Mouse (Mus musculus) T-cell, adult 2 months (primary cell): ENCODE results near the gene Zfp280d.

Source experiments
- DNase-seq: peaks from one replicate; pipeline ENCODE4 v3.0.0; 2022; ENCODE audit warnings: low spot score

Gene Zfp280d

GRCm38 (mm10) chr9:72274677-72275076, at the start of gene Zfp280d:
Gene Zfp280d (plus strand): TSS chr9:72274860.
- DNase-seq = peak; percentile 89

GRCm38 (mm10) chr9:72226536-72226935, 48.1 kb upstream of the Zfp280d start:
- no peak for DNase-seq

GRCm38 (mm10) chr9:72252656-72253055, 22.0 kb upstream of the Zfp280d start:
- DNase-seq = no peak

- DNase-seq = no peak
Observed at GRCm38 (mm10) chr9:72255227-72255626, 19.4 kb upstream of the Zfp280d start.

- DNase-seq = no peak
Observed at GRCm38 (mm10) chr9:72256646-72257045, 18.0 kb upstream of the Zfp280d start.

GRCm38 (mm10) chr9:72260337-72260736, 14.3 kb upstream of the Zfp280d start:
- peak; percentile 77 for DNase-seq

- DNase-seq = no peak
Observed at GRCm38 (mm10) chr9:72264859-72265258, 9.8 kb upstream of the Zfp280d start.

GRCm38 (mm10) chr9:72270146-72270545, 4.5 kb upstream of the Zfp280d start:
- no peak for DNase-seq

- peak; percentile 6 for DNase-seq
Observed at GRCm38 (mm10) chr9:72273646-72274410, 832 bp upstream of the Zfp280d start.

GRCm38 (mm10) chr9:72275101-72275978, 680 bp downstream of the Zfp280d start:
- DNase-seq = peak; percentile 53

GRCm38 (mm10) chr9:72275979-72276500, 1.4 kb downstream of the Zfp280d start:
- no peak for DNase-seq

- DNase-seq = no peak
Observed at GRCm38 (mm10) chr9:72276941-72277340, 2.3 kb downstream of the Zfp280d start.

GRCm38 (mm10) chr9:72279943-72280342, 5.3 kb downstream of the Zfp280d start:
- no peak for DNase-seq

GRCm38 (mm10) chr9:72287696-72288095, 13.0 kb downstream of the Zfp280d start:
- no peak for DNase-seq

GRCm38 (mm10) chr9:72288210-72288609, 13.6 kb downstream of the Zfp280d start:
- DNase-seq = no peak

- DNase-seq = no peak
Observed at GRCm38 (mm10) chr9:72289094-72289493, 14.4 kb downstream of the Zfp280d start.

GRCm38 (mm10) chr9:72294076-72294475, 19.4 kb downstream of the Zfp280d start:
- DNase-seq = no peak

GRCm38 (mm10) chr9:72309765-72310164, 35.1 kb downstream of the Zfp280d start:
- DNase-seq = no peak

- no peak for DNase-seq
Observed at GRCm38 (mm10) chr9:72333221-72333620, 58.6 kb downstream of the Zfp280d start.

GRCm38 (mm10) chr9:72336069-72336468, 61.4 kb downstream of the Zfp280d start:
- DNase-seq = no peak

GRCm38 (mm10) chr9:72339119-72339518, 64.5 kb downstream of the Zfp280d start:
- no peak for DNase-seq

- DNase-seq = no peak
Observed at GRCm38 (mm10) chr9:72343844-72344243, 69.2 kb downstream of the Zfp280d start.

- no peak for DNase-seq
Observed at GRCm38 (mm10) chr9:72372359-72372758, 97.7 kb downstream of the Zfp280d start.
